Mouse (Mus musculus) liver, embryonic 14.5 days (tissue): ENCODE measurements around the gene Lrrc15. TPM values are rescaled to one million over a fixed set of nuclear protein-coding genes. Genes with fewer than 3 reads are reported as not detected.

Source experiments
- ATAC-seq: fragments of 200-750 bp; cut with Nextera tagmentation; 2 replicates; pipeline ENCODE4 v1.8.0; 2017; ENCODE audit warnings: moderate number of reproducible peaks, mild to moderate bottlenecking, moderate library complexity; ENCODE audit not compliant: insufficient read depth
- DNase-seq, 3 experiments: peaks; one replicate each; pipeline ENCODE4 v3.0.0-alpha.2; 2012 to 2013; ENCODE audit warnings: low read depth in 3 of 3, low spot score in 3 of 3
- H3K27ac ChIP-seq: fragments of 300-500 bp; sonication (generic); 2 replicates; pipeline ENCODE4 v1.5.1; 2014; ENCODE audit warnings: moderate library complexity, mild to moderate bottlenecking, control low read depth, inconsistent platforms
- H3K27me3 ChIP-seq: fragments of 300-500 bp; sonication (generic); 2 replicates; pipeline ENCODE4 v1.6.1; 2014; ENCODE audit warnings: mild to moderate bottlenecking, low read length, moderate library complexity; ENCODE audit not compliant: control insufficient read depth, insufficient read depth
- H3K36me3 ChIP-seq: fragments of 300-500 bp; sonication (generic); replicated peaks from 2 replicates; pipeline ENCODE4 v1.6.1; 2014; ENCODE audit warnings: low read depth; ENCODE audit not compliant: control insufficient read depth, insufficient read depth
- H3K4me1 ChIP-seq, 2 experiments: fragments of 200-500 bp in 1 of 2; fragments of 300-500 bp in 1 of 2; sonication (generic) in 1 of 2; replicated peaks; 2 replicates each; pipeline ENCODE4 v1.6.1; 2012 to 2014; ENCODE audit warnings: antibody characterized with exemption in 1 of 2, inconsistent platforms in 1 of 2, low read length in 1 of 2; ENCODE audit not compliant: control insufficient read depth in 2 of 2, insufficient read depth in 2 of 2
- H3K4me2 ChIP-seq: fragments of 300-500 bp; sonication (generic); 2 replicates; pipeline ENCODE4 v1.6.1; 2014; ENCODE audit warnings: low read depth, mild to moderate bottlenecking, control low read depth, moderate library complexity
- H3K4me3 ChIP-seq, 2 experiments: fragments of 200-500 bp in 1 of 2; fragments of 300-500 bp in 1 of 2; sonication (generic) in 1 of 2; 2 replicates each; pipeline ENCODE4 v1.5.1; 2012 to 2014; ENCODE audit warnings: low read depth in 2 of 2, low read length in 2 of 2, mild to moderate bottlenecking in 2 of 2, control low read depth in 1 of 2, inconsistent platforms in 1 of 2, moderate library complexity in 1 of 2; ENCODE audit not compliant: insufficient read depth in 1 of 2
- H3K9ac ChIP-seq: fragments of 300-500 bp; sonication (generic); replicated peaks from 2 replicates; pipeline ENCODE4 v1.6.1; 2014; ENCODE audit warnings: mild to moderate bottlenecking, control low read depth, moderate library complexity
- H3K9me3 ChIP-seq: fragments of 300-500 bp; sonication (generic); 2 replicates; pipeline ENCODE4 v1.6.1; 2016; ENCODE audit warnings: low read length, mixed read lengths; ENCODE audit not compliant: control insufficient read depth
- EP300 ChIP-seq: IDR thresholded peaks from 2 replicates; pipeline ENCODE4 v1.6.1; 2016; ENCODE audit warnings: antibody characterized with exemption, low read depth
- WGBS: fragments of 180-500 bp; shearing (Covaris S2); extraction: QIAGEN DNeasy Blood & Tissue Kit; methylation state at CpG from one replicate; pipeline ENCODE4 v1.1.7; 2014; ENCODE audit not compliant: insufficient replicate concordance; 5-methylcytosine and 5-hydroxymethylcytosine counted together
- polyA plus RNA-seq, 2 experiments: library from polyadenylated mRNA; depleted of rRNA in 1 of 2; stranded (reverse) in 1 of 2; unstranded in 1 of 2; fragments of >200 nt; fragmentation: Nextera tagmentation in 1 of 2; extraction: Ambion mirVana in 1 of 2; gene quantifications; 2 replicates each; pipeline versions ENCODE4 v1.2.1 to v1.2.3; 2012 to 2014

The Lrrc15 gene
- polyA plus RNA-seq, 2 experiments = 0.01 TPM

GRCm38 (mm10) chr16:30221161-30221782 lies 61.8 kb downstream of the Lrrc15 start:
- Histone ChIP-seq H3K27ac (no peak overlapping the region), H3K4me3 (no peak overlapping the region), H3K4me2 (no peak overlapping the region), H3K9me3 (no peaks in the 10 kb centered on the region), H3K27me3 (no peaks in the 10 kb centered on the region), H3K36me3 (no peaks in the 10 kb centered on the region), H3K4me1 (no peaks in the 10 kb centered on the region), H3K9ac (no peak overlapping the region)
- DNase-seq = no peak
- no peak for TF ChIP-seq EP300
- 75% methylated on average over 11 of the region's 13 CpGs for WGBS
- no peak for ATAC-seq

Other genes starting within 250 kb of the Lrrc15 start
- 5.3 and 9.2 TPM in 2 replicates for gene Hes1, start 218.9 kb downstream of the Lrrc15 start, polyA plus RNA-seq (2012; rRNA removed)
- gene Hes1, start 218.9 kb downstream of the Lrrc15 start, polyA plus RNA-seq (2014; fragmentation: Nextera tagmentation; extraction: Ambion mirVana) = 5.1 and 5.6 TPM in 2 replicates
- 4.8 and 5.6 TPM in 2 replicates for gene Cpn2, start 15.8 kb downstream of the Lrrc15 start, polyA plus RNA-seq (2012; rRNA removed)
- gene Cpn2, start 15.8 kb downstream of the Lrrc15 start, polyA plus RNA-seq (2014; fragmentation: Nextera tagmentation; extraction: Ambion mirVana) = 2.1 and 2.8 TPM in 2 replicates
- gene Gp5, start 27.5 kb upstream of the Lrrc15 start, polyA plus RNA-seq (2012; rRNA removed) = 9.4 and 9.9 TPM in 2 replicates
- gene Gp5, start 27.5 kb upstream of the Lrrc15 start, polyA plus RNA-seq (2014; fragmentation: Nextera tagmentation; extraction: Ambion mirVana) = 9.8 and 13.5 TPM in 2 replicates
- gene Atp13a3, start 122.7 kb upstream of the Lrrc15 start, polyA plus RNA-seq (2012; rRNA removed) = 11.7 and 14.8 TPM in 2 replicates
- gene Atp13a3, start 122.7 kb upstream of the Lrrc15 start, polyA plus RNA-seq (2014; fragmentation: Nextera tagmentation; extraction: Ambion mirVana) = 8.7 and 10.7 TPM in 2 replicates